Mouse (Mus musculus) C2C12 (cell line): ENCODE measurements around the gene Atp6v1g1.

Experiments
- CEBPB ChIP-seq: IDR thresholded peaks from one replicate; pipeline ENCODE4 v1.6.1; 2011; ENCODE audit warnings: low read depth, mild to moderate bottlenecking, control low read depth, moderate library complexity
- CTCF ChIP-seq: IDR thresholded peaks from one replicate; pipeline ENCODE4 v1.5.1; 2011; ENCODE audit not compliant: control insufficient read depth, insufficient read depth, insufficient read length
- FOSL1 ChIP-seq: IDR thresholded peaks from one replicate; pipeline ENCODE4 v1.8.0; 2011; ENCODE audit warnings: mild to moderate bottlenecking, low read length; ENCODE audit not compliant: poor library complexity, insufficient read depth, severe bottlenecking
- MAX ChIP-seq: IDR thresholded peaks from one replicate; pipeline ENCODE4 v1.6.1; 2011; ENCODE audit warnings: mild to moderate bottlenecking, control low read depth
- MYOG ChIP-seq: IDR thresholded peaks from one replicate; pipeline ENCODE4 v1.6.1; 2011; ENCODE audit not compliant: control insufficient read depth, insufficient read length; ENCODE audit errors: extremely low read depth

DNA sequence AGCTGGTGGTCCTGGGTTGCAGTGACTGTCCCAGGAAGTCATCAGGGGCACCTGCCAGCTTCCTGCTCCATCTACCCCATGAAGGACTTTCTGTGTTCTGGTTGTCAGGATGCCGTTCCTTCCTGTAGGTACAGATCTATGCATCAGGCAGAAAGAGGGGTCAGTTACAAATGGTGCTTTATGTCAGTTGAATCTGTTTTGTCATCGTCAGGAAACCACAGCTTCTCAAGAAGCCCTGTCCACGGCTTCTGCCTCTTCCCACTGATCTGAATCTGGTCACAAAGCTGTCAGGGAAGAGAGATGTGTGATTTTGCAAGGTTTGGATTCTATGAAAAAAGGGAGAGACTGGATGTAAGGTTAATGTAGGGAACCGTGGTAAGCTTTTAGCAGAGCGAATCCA lies 29.6 kb upstream of the Atp6v1g1 start:
- TF ChIP-seq CTCF (no peak), CEBPB (no peak), FOSL1 (no peak), MYOG (no peak), MAX (no peak)
